Mouse (Mus musculus) liver, postnatal 0 days (tissue): Measurements from ENCODE around the gene Pacsin1.

Experiments
- CTCF ChIP-seq: sonication (generic); IDR thresholded peaks from 2 replicates; pipeline ENCODE4 v1.5.1; 2016; ENCODE audit warnings: antibody characterized with exemption, low read depth
- EP300 ChIP-seq: IDR thresholded peaks from 2 replicates; pipeline ENCODE4 v1.6.1; 2016; ENCODE audit warnings: antibody characterized with exemption, low read depth, mild to moderate bottlenecking

GRCm38 (mm10) chr17:27724327-27724726 is 69.0 kb downstream of the Pacsin1 start:
- no peak for TF ChIP-seq EP300
- TF ChIP-seq CTCF = no peak
